Mouse (Mus musculus): ENCODE measurements at regions not wholly inside any gene's neighbourhood (a gene's known extent, or its start where the extent isn't known, plus 50 kb on each side); places are given as distances from the start of the nearest gene placed in this dataset.

DNA sequence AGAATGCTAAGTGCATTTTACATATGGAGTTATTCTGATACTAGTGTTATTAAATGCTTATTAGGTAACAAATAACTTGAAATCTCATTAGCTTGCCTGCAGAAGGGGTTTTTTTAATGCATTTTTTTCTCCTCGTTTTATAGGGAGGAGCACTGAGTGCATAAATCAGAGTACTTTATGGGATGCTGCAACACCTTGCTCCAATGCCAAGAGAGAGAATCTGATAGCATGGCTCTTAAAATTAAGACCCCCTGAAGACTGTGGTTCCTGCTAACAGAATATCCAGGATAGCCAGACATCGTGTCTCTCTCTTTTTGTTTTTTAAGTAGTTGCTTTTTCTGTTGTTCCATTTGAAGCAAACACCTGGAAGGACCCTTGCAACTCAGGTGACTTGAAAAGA is 100.8 kb upstream of the Rnaseh2b start:
- no peak for DNase-seq

DNA sequence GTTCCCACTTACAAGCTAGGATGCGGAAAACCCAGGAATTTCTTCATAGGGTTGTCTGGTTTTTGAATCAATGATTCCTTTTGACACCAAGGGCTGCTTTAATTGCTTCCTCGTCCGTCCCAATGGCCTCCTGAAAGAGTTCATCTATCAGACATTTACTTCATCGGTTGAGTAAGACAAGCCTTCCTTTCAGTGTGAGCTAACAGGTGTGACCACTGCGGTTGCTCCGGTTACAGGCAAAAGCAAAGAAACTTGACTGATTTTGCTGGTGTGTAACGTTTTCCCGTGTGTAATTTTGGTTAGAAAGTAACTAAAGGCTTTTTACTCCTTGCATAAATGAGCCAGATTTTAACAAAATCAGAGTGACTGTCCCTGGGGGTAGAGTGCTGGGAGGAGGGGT is 99.6 kb upstream of the Rnaseh2b start:
- no peak for DNase-seq

DNA sequence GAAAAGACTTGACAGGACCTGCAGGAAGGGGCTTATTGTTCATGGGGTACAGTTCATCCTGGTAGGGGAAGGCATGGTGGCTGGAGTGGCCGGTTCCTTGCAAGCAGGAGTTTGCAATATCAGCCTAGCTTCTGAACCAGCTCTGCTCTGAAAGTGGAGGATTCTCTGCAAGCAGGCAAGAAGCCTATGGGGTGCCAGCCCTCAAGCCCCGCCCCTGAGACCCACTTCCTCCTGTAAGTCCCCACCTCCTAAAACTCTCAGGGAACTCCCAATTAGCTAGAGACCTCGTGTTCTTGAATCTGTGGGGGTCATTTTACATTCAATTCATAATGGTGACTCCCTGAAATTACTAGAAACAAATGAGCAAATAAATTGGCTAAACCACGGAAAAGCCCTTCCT is 99.0 kb upstream of the Rnaseh2b start:
- no peak for DNase-seq

DNA sequence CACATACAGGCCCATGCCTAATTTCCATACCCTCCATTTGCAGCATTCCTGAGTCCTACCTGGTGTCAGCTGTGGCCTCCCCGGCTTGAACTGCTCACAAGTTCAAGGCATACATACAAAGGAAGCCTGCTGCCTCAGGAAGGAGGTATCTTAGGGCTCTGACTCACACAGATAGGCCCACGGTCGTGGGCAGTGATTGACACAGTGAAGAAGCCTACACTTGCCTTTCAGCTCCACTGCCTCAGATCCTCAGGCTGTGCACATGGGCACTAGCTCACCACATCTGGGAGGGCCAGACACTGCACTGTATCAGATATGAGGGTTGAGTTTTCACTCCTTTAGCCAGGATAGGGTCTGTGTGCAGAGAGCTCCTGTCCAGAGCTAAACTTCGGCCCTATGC is 95.6 kb upstream of the Rnaseh2b start:
- no peak for DNase-seq

DNA sequence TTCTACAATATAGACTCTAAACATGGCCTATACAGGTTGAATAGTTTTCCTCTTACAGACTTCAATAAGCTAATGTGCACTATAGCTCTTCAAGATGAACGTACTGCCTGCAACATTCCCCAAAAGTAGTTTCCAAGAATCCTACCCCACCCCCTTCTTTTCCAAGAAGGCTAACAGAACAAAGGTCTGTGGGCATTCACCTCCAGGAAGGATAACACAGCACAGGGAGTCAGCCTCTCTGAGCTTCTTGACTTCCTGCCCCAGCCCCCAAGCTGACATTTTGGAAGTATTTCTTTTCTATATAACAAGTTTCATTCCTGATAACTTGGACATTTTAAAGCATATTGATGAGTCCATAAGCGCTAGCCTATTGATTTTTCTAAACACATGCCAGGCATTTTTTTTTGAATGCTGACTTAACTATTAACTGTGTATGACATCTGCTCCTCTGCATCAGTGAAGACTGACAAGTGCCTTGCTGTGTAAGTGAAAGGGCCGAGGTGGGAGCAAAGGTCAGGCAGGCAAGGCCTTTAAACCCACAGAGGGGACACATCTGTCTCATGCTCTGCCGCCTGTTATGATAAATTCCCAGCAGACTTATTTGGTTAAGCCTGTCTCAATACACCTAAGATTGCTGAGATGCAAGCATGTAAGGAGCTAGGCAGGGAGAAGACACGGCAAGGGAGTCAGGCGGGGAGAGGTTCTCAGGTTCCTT is 93.8 kb upstream of the Rnaseh2b start:
- no peak for DNase-seq

DNA sequence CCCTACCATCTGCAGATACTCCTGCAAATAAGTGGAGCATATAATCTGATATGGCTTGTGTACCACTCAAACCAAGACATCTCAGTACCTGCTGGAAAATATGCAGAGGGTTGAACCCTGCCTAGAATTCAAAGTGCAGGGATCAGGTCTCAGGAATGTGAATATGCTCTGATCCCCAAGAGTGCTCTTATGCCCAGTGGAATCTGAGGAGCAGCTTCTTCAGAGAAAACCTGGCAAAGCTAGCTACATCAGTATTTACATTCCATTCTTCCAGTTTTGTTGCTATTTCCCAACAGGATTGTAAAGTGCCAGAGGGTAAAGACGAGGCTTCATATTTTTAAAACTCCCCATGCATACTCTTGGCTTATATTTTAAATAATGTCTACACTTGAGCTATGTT is 77.3 kb upstream of the Rnaseh2b start:
- no peak for DNase-seq

DNA sequence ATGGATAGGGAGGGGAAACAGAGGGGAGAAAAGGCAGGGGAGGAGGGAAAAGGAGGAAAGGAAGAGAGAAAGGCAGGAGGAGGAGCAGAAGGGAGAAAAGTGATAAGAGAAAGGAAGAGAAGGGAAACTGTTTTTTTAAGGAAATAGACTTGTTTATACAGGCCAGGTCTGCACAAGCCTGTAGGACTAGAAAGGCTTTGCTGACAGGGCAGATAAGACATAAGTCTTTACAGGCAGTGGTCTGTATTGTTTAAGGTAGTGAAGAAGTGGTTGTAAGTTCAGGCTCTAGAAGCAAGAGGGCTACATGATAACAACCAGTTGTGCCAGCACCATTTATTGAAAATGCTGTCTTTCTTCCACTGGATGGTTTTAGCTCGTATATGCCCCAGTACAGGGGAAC is 75.4 kb upstream of the Rnaseh2b start:
- DNase-seq, result no peak

DNA sequence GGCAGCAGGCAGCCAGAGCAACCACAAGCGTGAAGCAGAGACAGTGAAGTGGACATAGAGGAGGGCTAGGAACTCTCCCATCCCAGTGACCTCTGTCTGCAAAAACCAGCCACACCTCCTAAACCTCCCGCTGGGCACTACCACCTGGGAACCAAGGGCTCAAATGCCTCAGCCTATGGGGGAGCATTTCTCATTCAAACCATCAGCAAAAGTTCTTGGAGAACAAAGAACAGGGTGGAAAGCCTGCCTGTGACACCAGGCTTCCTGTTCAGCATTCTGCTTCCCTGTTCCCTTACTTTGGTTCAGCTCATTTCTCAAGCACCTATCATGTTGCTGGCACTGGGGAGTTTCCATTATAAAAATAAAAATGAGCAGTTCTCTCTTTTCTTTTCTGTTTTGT is 74.4 kb upstream of the Rnaseh2b start:
- DNase-seq, result no peak

DNA sequence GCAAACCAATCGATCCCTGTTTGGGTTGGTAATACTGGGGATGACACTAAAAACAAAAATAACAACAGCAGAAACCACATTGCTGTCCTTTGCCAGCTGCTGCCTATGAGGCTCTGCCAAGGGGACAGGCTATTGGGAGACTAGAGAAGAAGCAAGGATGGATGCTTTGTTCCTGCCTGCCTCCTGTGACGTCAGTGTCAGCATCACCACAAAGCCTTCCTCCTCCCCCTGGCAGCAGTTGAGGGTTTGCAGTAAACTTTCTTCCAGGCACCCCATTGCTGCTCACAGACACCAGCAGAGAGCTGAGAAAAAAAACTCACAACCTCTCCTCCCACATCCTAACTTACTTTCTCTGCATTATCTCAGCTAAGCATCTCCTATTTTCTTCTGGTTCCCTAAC is 73.7 kb upstream of the Rnaseh2b start:
- no peak for DNase-seq

DNA sequence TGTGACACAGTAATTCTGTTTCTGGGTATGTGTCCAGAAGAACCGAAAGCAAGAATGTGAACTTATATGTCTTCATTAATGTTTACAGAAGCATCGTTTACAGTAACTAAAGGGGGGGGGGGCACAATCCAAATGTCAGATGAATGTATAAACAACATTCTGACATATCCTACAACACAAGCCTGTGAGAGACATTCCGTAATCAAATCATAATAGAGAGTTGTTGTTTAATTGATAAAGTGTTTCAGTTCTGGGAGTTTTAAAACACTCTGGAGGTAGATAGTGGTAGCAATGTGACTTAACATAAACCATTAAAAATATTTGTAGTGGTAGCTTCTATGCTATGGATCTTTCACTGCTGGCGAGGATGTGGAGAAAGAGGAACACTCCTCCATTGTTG is 71.6 kb upstream of the Rnaseh2b start:
- DNase-seq, result no peak

All from cerebellum, postnatal 14 days (tissue).